Mouse (Mus musculus): ENCODE measurements around the gene Lrrc1. TPM values are rescaled to one million over a fixed set of nuclear protein-coding genes. Genes with fewer than 3 reads are reported as not detected.

The Lrrc1 gene
- polyA plus RNA-seq, 1 experiment from 2014 or later, result 18.9 TPM

GRCm38 (mm10) chr9:77516782-77517364 is 27.8 kb downstream of the Lrrc1 start:
- no peak overlapping the region for H3K4me3 ChIP-seq (ENCODE audit: control insufficient read depth in 1 of 2, insufficient read depth in 1 of 2, low read depth in 1 of 2, low read length in 2 of 2)
- no peak for ATAC-seq (ENCODE audit: insufficient number of reproducible peaks, insufficient read depth, low FRiP score, low read depth)
- WGBS, result 84% methylated on average over 7 of the region's 7 CpGs
- H3K9me3 ChIP-seq (ENCODE audit: control insufficient read depth, low read length), result no peaks in the 10 kb centered on the region
- H3K27ac ChIP-seq (replicated peaks in 1 of 2; ENCODE audit: control insufficient read depth in 1 of 2, insufficient read depth in 1 of 2, low read depth in 2 of 2, low read length in 2 of 2), result no peak overlapping the region
- H3K9ac ChIP-seq (ENCODE audit: low read length), result no peak overlapping the region
- no peaks in the 10 kb centered on the region for H3K36me3 ChIP-seq (ENCODE audit: control insufficient read depth, insufficient read depth, low read length)
- H3K4me2 ChIP-seq (ENCODE audit: low read length), result no peak overlapping the region
- peaks cover 23 to 72% of the 10 kb centered on the region in 2 experiments for H3K4me1 ChIP-seq (ENCODE audit: control insufficient read depth in 2 of 2, insufficient read depth in 2 of 2, low read length in 2 of 2)
- no peaks in the 10 kb centered on the region for H3K27me3 ChIP-seq (ENCODE audit: control insufficient read depth, insufficient read depth, low read length)

DNA sequence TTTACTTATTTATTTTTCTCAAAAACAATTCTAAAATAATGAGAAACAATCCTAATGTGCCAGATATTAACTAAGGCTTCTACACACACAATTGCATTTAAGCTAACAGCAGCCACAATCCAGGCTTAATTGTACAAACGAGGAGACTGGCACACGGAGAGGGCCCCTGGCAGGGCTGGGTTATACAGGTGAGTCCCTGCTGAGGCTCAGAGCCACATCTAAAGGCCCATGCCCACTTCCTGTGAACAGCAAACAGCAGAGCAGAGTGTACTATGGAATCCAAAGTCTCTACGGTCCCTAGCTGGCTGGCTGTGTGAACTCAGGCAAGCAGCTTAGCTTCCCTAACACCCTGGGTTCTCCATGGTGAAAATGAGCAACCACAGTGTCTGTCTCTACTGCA is 30.8 kb downstream of the Lrrc1 start:
- no peak overlapping the region for H3K27ac ChIP-seq (replicated peaks in 1 of 2; ENCODE audit: control insufficient read depth in 1 of 2, insufficient read depth in 1 of 2, low read depth in 2 of 2, low read length in 2 of 2)
- no peak overlapping the region for H3K4me2 ChIP-seq (ENCODE audit: low read length)
- H3K4me1 ChIP-seq (ENCODE audit: control insufficient read depth in 2 of 2, insufficient read depth in 2 of 2, low read length in 2 of 2), result peaks cover 22 to 58% of the 10 kb centered on the region in 2 experiments
- H3K4me3 ChIP-seq (ENCODE audit: control insufficient read depth in 1 of 2, insufficient read depth in 1 of 2, low read depth in 1 of 2, low read length in 2 of 2), result no peak overlapping the region
- no peaks in the 10 kb centered on the region for H3K36me3 ChIP-seq (ENCODE audit: control insufficient read depth, insufficient read depth, low read length)
- H3K9ac ChIP-seq (ENCODE audit: low read length), result no peak overlapping the region
- no peaks in the 10 kb centered on the region for H3K27me3 ChIP-seq (ENCODE audit: control insufficient read depth, insufficient read depth, low read length)
- ATAC-seq (ENCODE audit: insufficient number of reproducible peaks, insufficient read depth, low FRiP score, low read depth), result no peak
- WGBS, result 69% methylated on average over 3 of the region's 3 CpGs
- no peaks in the 10 kb centered on the region for H3K9me3 ChIP-seq (ENCODE audit: control insufficient read depth, low read length)

GRCm38 (mm10) chr9:77512220-77512619 is 32.5 kb downstream of the Lrrc1 start:
- H3K9me3 ChIP-seq (ENCODE audit: control insufficient read depth, low read length), result no peaks in the 10 kb centered on the region
- H3K4me1 ChIP-seq (ENCODE audit: control insufficient read depth in 2 of 2, insufficient read depth in 2 of 2, low read length in 2 of 2), result peaks cover 9 to 45% of the 10 kb centered on the region in 2 experiments
- no peak overlapping the region for H3K4me2 ChIP-seq (ENCODE audit: low read length)
- no peaks in the 10 kb centered on the region for H3K36me3 ChIP-seq (ENCODE audit: control insufficient read depth, insufficient read depth, low read length)
- WGBS, result 41% methylated on average over 6 of the region's 6 CpGs
- no peak for ATAC-seq (ENCODE audit: insufficient number of reproducible peaks, insufficient read depth, low FRiP score, low read depth)
- H3K27me3 ChIP-seq (ENCODE audit: control insufficient read depth, insufficient read depth, low read length), result no peaks in the 10 kb centered on the region
- no peak overlapping the region for H3K4me3 ChIP-seq (ENCODE audit: control insufficient read depth in 1 of 2, insufficient read depth in 1 of 2, low read depth in 1 of 2, low read length in 2 of 2)
- H3K9ac ChIP-seq (ENCODE audit: low read length), result no peak overlapping the region
- H3K27ac ChIP-seq (replicated peaks in 1 of 2; ENCODE audit: control insufficient read depth in 1 of 2, insufficient read depth in 1 of 2, low read depth in 2 of 2, low read length in 2 of 2), result no peak overlapping the region

DNA sequence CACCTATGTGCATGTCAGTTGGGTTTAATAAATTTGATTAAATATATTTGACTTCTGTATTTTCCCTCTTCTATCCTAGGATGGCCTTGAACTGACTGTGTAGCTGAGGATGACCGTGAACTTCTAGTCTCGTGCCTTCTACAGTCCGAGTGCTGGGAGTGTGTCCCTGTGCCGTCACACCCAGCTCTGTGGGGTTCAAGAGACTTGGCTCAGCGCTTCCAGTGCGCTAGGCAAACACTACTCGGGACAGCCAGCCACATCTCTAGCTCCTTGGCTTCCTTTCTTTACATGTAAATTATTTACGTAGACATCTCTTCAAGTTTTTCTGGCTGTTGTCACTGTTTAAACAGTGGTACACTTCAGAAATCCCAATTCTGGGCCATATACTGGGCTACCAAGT is 34.1 kb downstream of the Lrrc1 start:
- no peak for ATAC-seq (ENCODE audit: insufficient number of reproducible peaks, insufficient read depth, low FRiP score, low read depth)
- Histone ChIP-seq H3K4me3 (ENCODE audit: control insufficient read depth in 1 of 2, insufficient read depth in 1 of 2, low read depth in 1 of 2, low read length in 2 of 2) (no peak overlapping the region), H3K9me3 (ENCODE audit: control insufficient read depth, low read length) (no peaks in the 10 kb centered on the region), H3K4me1 (ENCODE audit: control insufficient read depth in 2 of 2, insufficient read depth in 2 of 2, low read length in 2 of 2) (peaks cover 8 to 29% of the 10 kb centered on the region in 2 experiments; a peak in 3 of 4 replicates), H3K4me2 (ENCODE audit: low read length) (no peak overlapping the region), H3K27ac (replicated peaks in 1 of 2; ENCODE audit: control insufficient read depth in 1 of 2, insufficient read depth in 1 of 2, low read depth in 2 of 2, low read length in 2 of 2) (no peak overlapping the region), H3K9ac (ENCODE audit: low read length) (no peak overlapping the region), H3K36me3 (ENCODE audit: control insufficient read depth, insufficient read depth, low read length) (no peaks in the 10 kb centered on the region), H3K27me3 (ENCODE audit: control insufficient read depth, insufficient read depth, low read length) (no peaks in the 10 kb centered on the region)
- 83% methylated on average over 8 of the region's 8 CpGs for WGBS

DNA sequence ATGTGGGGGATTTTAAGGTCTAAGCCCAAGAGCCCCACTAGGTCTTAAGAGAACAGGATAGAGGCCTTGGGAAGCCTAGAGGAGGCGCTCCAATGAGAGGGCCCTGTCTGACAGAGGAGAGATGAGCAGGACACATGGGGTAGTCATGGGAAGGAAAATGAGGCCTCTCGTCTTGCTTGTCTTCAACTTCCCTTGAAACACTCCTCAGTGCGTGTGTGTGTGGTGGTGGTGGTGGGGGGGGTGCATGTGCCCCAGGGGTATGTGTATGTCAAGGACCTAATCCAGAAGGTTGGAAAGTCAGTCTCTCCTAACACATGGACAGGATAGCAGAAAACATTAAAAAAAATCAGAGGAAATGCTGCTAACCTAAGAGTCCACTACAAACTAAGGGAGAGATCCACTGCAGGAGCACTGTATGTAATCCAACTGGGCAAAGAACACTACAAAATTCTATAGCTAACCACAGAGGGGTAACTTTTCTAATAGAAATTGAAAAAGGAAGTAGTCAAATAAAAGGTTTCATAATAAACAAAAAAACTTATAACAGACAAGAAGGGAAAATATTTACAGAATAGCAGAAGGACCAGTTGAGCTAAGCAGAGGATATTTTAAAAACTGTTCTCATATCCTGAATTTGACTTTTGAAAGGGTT is 36.8 kb downstream of the Lrrc1 start:
- no peak for ATAC-seq (ENCODE audit: insufficient number of reproducible peaks, insufficient read depth, low FRiP score, low read depth)
- Histone ChIP-seq H3K36me3 (ENCODE audit: control insufficient read depth, insufficient read depth, low read length) (no peaks in the 10 kb centered on the region), H3K27ac (replicated peaks in 1 of 2; ENCODE audit: control insufficient read depth in 1 of 2, insufficient read depth in 1 of 2, low read depth in 2 of 2, low read length in 2 of 2) (no peak overlapping the region), H3K9me3 (ENCODE audit: control insufficient read depth, low read length) (no peaks in the 10 kb centered on the region), H3K4me1 (ENCODE audit: control insufficient read depth in 2 of 2, insufficient read depth in 2 of 2, low read length in 2 of 2) (peaks cover 11 to 27% of the 10 kb centered on the region in 2 experiments), H3K9ac (ENCODE audit: low read length) (no peak overlapping the region), H3K4me3 (ENCODE audit: control insufficient read depth in 1 of 2, insufficient read depth in 1 of 2, low read depth in 1 of 2, low read length in 2 of 2) (no peak overlapping the region), H3K4me2 (ENCODE audit: low read length) (no peak overlapping the region), H3K27me3 (ENCODE audit: control insufficient read depth, insufficient read depth, low read length) (no peaks in the 10 kb centered on the region)
- 86% methylated on average over 3 of the region's 3 CpGs for WGBS

DNA sequence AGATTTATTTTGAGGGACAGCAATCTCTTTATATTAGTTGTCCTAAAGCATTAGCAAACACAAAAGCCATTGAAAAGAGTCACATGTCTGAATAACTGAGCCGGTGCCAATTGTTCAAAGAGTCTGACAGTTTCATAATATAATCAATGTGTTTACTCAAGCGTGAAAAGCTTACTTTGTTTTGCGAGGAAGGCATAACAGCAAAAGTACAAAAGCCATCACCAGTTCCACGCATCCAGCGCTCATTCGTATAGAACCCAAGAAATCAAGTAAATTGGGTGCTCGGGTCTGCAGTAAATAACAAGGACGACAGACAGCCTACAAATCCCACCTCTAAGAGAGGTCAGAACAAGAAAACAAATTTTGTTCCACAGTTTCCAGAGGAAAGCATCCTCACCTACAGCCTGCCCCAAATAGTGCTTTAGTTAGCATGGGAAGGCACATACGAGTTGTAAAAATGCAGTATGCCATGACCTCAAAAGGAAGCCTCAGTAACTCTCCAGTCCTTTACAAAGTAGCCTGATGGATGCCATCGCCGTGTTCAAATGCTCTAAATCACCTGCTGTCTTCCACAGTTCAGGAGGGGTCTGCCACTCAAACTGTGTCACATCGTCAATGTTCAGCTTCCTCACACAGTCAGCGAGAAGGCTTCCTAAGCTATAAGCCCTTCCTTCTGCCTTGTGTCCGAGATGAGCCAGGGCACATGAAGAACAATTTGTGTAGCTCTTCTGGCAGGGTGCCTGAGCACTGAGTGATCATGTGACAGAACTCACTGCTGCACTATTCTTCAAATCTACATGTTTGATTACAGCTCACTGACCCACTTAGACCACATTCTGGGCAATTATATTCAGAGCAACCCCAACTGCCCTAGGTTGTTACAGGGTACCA is 41.9 kb downstream of the Lrrc1 start:
- H3K9ac ChIP-seq (ENCODE audit: low read length), result peak overlapping the region; percentile 28; the same call in 1 of the 2 replicates
- H3K36me3 ChIP-seq (ENCODE audit: control insufficient read depth, insufficient read depth, low read length), result no peaks in the 10 kb centered on the region
- peaks cover 11 to 35% of the 10 kb centered on the region in 2 experiments for H3K4me1 ChIP-seq (ENCODE audit: control insufficient read depth in 2 of 2, insufficient read depth in 2 of 2, low read length in 2 of 2)
- H3K27me3 ChIP-seq (ENCODE audit: control insufficient read depth, insufficient read depth, low read length), result no peaks in the 10 kb centered on the region
- no peak overlapping the region for H3K4me3 ChIP-seq (ENCODE audit: control insufficient read depth in 1 of 2, insufficient read depth in 1 of 2, low read depth in 1 of 2, low read length in 2 of 2)
- H3K9me3 ChIP-seq (ENCODE audit: control insufficient read depth, low read length), result no peaks in the 10 kb centered on the region
- ATAC-seq (ENCODE audit: insufficient number of reproducible peaks, insufficient read depth, low FRiP score, low read depth), result peak; percentile 35; the same call in 1 of the 2 replicates
- 59% methylated on average over 14 of the region's 14 CpGs for WGBS
- peak overlapping the region; percentile 60 to 63 for H3K27ac ChIP-seq (replicated peaks in 1 of 2; ENCODE audit: control insufficient read depth in 1 of 2, insufficient read depth in 1 of 2, low read depth in 2 of 2, low read length in 2 of 2)
- peak overlapping the region; percentile 26 for H3K4me2 ChIP-seq (ENCODE audit: low read length)

DNA sequence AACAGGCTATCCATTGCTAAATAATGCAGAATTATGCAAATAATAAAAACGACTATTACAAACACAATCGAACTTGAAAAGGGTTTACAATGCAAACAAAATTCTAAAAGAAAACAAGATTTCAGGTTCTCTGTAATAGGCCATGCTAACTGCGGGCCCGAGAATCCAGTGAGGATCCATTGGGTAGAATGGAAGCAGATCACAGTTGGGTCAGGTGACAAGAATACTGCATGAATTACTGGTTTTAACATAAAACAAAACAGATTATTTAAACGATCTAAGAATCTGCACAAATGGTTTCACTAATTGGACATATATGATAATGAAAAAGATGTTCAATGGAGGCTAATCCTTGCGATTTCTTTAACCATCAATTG is 42.5 kb downstream of the Lrrc1 start:
- Histone ChIP-seq H3K36me3 (ENCODE audit: control insufficient read depth, insufficient read depth, low read length) (no peaks in the 10 kb centered on the region), H3K4me3 (ENCODE audit: control insufficient read depth in 1 of 2, insufficient read depth in 1 of 2, low read depth in 1 of 2, low read length in 2 of 2) (no peak overlapping the region), H3K27me3 (ENCODE audit: control insufficient read depth, insufficient read depth, low read length) (no peaks in the 10 kb centered on the region), H3K9me3 (ENCODE audit: control insufficient read depth, low read length) (no peaks in the 10 kb centered on the region), H3K4me1 (ENCODE audit: control insufficient read depth in 2 of 2, insufficient read depth in 2 of 2, low read length in 2 of 2) (peaks cover 16 to 42% of the 10 kb centered on the region in 2 experiments), H3K4me2 (ENCODE audit: low read length) (no peak overlapping the region), H3K9ac (ENCODE audit: low read length) (no peak overlapping the region), H3K27ac (replicated peaks in 1 of 2; ENCODE audit: control insufficient read depth in 1 of 2, insufficient read depth in 1 of 2, low read depth in 2 of 2, low read length in 2 of 2) (no peak overlapping the region)
- 89% methylated on average over 6 of the region's 6 CpGs for WGBS
- ATAC-seq (ENCODE audit: insufficient number of reproducible peaks, insufficient read depth, low FRiP score, low read depth), result no peak

All from heart, embryonic 14.5 days (tissue).